Mouse (Mus musculus) thymus, adult 2 months (tissue): ENCODE data around the gene Evi5l. TPM values are rescaled to one million over a fixed set of nuclear protein-coding genes. Genes with fewer than 3 reads are reported as not detected.

Source experiments
- DNase-seq: peaks from one replicate; pipeline ENCODE4 v3.0.0; 2021
- H3K27ac ChIP-seq: fragments of 200-500 bp; 2 replicates; pipeline ENCODE4 v1.5.1; 2012; ENCODE audit warnings: low read length, control low read depth; ENCODE audit not compliant: control insufficient read depth, insufficient read depth
- H3K27me3 ChIP-seq: fragments of 200-500 bp; 2 replicates; pipeline ENCODE4 v1.6.1; 2012; ENCODE audit warnings: mild to moderate bottlenecking, low read length, moderate library complexity, mixed read lengths; ENCODE audit not compliant: control insufficient read depth, insufficient read depth
- H3K36me3 ChIP-seq: fragments of 200-500 bp; 2 replicates; pipeline ENCODE4 v1.6.1; 2012; ENCODE audit warnings: mild to moderate bottlenecking, low read length, moderate library complexity; ENCODE audit not compliant: control insufficient read depth, insufficient read depth
- H3K4me1 ChIP-seq: fragments of 200-500 bp; replicated peaks from 2 replicates; pipeline ENCODE4 v1.6.1; 2012; ENCODE audit warnings: low read length; ENCODE audit not compliant: control insufficient read depth, insufficient read depth
- H3K4me3 ChIP-seq: fragments of 200-500 bp; 2 replicates; pipeline ENCODE4 v1.5.1; 2012; ENCODE audit warnings: mild to moderate bottlenecking, low read length, control low read depth, moderate library complexity; ENCODE audit not compliant: control insufficient read depth, insufficient read depth
- CTCF ChIP-seq: fragments of 200-500 bp; IDR thresholded peaks from 2 replicates; pipeline ENCODE4 v1.5.1; 2012; ENCODE audit warnings: mild to moderate bottlenecking, control low read depth, low read length, moderate library complexity, borderline replicate concordance; ENCODE audit not compliant: control insufficient read depth, poor library complexity, insufficient read depth; ENCODE audit errors: extremely low read depth
- POLR2A ChIP-seq: fragments of 200-500 bp; IDR thresholded peaks from 2 replicates; pipeline ENCODE4 v1.6.1; 2012; ENCODE audit warnings: mild to moderate bottlenecking, low read length, control low read depth, moderate library complexity; ENCODE audit not compliant: control insufficient read depth, poor library complexity, insufficient read depth; ENCODE audit errors: extremely low read depth
- WGBS: fragments of 180-500 bp; shearing (Covaris S2); methylation state at CpG from one replicate; pipeline ENCODE4 v1.1.7; 2018; 5-methylcytosine and 5-hydroxymethylcytosine counted together
- polyA plus RNA-seq: library from polyadenylated mRNA; depleted of rRNA; stranded (reverse); fragments of >200 nt; gene quantifications from 2 replicates; pipeline ENCODE4 v1.2.3, GENCODE M21; 2012

Gene Evi5l
- polyA plus RNA-seq, 1 experiment: 64.2 TPM

GRCm38 (mm10) chr8:4183409-4183808, 17.0 kb downstream of the Evi5l start:
- 0 out of 2 replicates have a peak, but pooled peaks cover 3% of the 10 kb centered on the region for H3K36me3 ChIP-seq
- no peak overlapping the region for H3K4me3 ChIP-seq
- no peak for TF ChIP-seq CTCF
- no peak for TF ChIP-seq POLR2A
- WGBS: 96% methylated on average over 8 of the region's 8 CpGs
- H3K4me1 ChIP-seq: no peaks in the 10 kb centered on the region
- DNase-seq: no peak
- H3K27me3 ChIP-seq: no peaks in the 10 kb centered on the region
- no peak overlapping the region for H3K27ac ChIP-seq

- Histone ChIP-seq H3K4me1 (no peaks in the 10 kb centered on the region), H3K27ac (no peak overlapping the region), H3K36me3 (0 out of 2 replicates have a peak, but pooled peaks cover 3% of the 10 kb centered on the region), H3K4me3 (no peak overlapping the region), H3K27me3 (no peaks in the 10 kb centered on the region)
- 97% methylated on average over 2 of the region's 2 CpGs for WGBS
- TF ChIP-seq CTCF (no peak), POLR2A (no peak)
- DNase-seq: no peak
Observed at GRCm38 (mm10) chr8:4186151-4186550, 19.8 kb downstream of the Evi5l start.

DNA sequence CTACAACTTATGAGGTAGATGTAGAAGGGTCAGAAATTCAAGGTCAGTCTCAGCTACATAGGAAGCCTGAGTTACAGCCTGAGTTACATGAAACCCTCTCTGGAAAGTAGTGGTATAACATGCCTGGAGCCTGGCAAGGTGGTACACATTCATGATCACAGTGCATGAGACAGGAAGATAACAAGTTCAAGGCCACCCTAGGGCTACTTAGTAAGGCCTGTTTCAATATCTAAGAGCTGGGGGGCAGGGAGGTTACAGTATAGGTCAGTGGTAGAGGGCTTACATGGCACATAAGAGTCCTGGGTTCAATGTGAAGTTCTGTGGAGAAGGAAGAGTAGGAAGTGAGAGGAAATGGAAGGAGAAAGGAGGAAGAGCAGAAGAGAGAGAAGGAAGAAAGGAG, 22.2 kb downstream of the Evi5l start:
- no peak for DNase-seq
- Histone ChIP-seq H3K36me3 (0 out of 2 replicates have a peak, but pooled peaks cover 3% of the 10 kb centered on the region), H3K4me3 (no peak overlapping the region), H3K4me1 (peaks cover 5% of the 10 kb centered on the region), H3K27me3 (no peaks in the 10 kb centered on the region), H3K27ac (no peak overlapping the region)
- TF ChIP-seq CTCF (no peak), POLR2A (no peak)

- no peak overlapping the region for H3K27ac ChIP-seq
- TF ChIP-seq CTCF: no peak
- no peak for TF ChIP-seq POLR2A
- H3K27me3 ChIP-seq: no peaks in the 10 kb centered on the region
- H3K4me3 ChIP-seq: no peak overlapping the region
- 93% methylated on average over 3 of the region's 3 CpGs for WGBS
- H3K36me3 ChIP-seq: 0 out of 2 replicates have a peak, but pooled peaks cover 3% of the 10 kb centered on the region
- peaks cover 5% of the 10 kb centered on the region for H3K4me1 ChIP-seq
- no peak for DNase-seq
Observed at GRCm38 (mm10) chr8:4189031-4189722, 22.8 kb downstream of the Evi5l start.

DNA sequence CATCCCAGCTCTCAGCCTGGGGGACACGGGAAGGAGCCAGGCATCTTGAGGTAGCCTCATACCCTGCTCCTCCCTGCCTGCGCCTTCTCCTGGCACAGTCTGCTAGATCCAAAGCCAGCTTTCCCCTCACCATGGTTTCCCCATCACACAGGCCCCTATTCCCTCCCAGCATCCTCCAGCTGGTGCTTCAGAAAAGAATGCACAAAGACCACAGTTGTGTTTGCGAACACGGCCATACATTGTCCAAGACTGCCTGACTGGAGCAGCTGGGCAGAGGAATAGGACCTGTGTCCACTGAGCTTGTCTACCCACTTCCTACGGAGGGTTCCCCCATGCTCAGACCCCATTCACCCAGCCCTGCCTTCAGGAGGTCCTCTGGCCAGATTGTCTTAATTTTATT, 25.9 kb downstream of the Evi5l start:
- DNase-seq: no peak
- TF ChIP-seq POLR2A (no peak), CTCF (no peak)
- 0 out of 2 replicates have a peak, but pooled peaks cover 3% of the 10 kb centered on the region for H3K36me3 ChIP-seq
- WGBS: 96% methylated on average over 5 of the region's 5 CpGs
- no peaks in the 10 kb centered on the region for H3K27me3 ChIP-seq
- H3K27ac ChIP-seq: no peak overlapping the region
- peaks cover 5% of the 10 kb centered on the region for H3K4me1 ChIP-seq
- H3K4me3 ChIP-seq: no peak overlapping the region

DNA sequence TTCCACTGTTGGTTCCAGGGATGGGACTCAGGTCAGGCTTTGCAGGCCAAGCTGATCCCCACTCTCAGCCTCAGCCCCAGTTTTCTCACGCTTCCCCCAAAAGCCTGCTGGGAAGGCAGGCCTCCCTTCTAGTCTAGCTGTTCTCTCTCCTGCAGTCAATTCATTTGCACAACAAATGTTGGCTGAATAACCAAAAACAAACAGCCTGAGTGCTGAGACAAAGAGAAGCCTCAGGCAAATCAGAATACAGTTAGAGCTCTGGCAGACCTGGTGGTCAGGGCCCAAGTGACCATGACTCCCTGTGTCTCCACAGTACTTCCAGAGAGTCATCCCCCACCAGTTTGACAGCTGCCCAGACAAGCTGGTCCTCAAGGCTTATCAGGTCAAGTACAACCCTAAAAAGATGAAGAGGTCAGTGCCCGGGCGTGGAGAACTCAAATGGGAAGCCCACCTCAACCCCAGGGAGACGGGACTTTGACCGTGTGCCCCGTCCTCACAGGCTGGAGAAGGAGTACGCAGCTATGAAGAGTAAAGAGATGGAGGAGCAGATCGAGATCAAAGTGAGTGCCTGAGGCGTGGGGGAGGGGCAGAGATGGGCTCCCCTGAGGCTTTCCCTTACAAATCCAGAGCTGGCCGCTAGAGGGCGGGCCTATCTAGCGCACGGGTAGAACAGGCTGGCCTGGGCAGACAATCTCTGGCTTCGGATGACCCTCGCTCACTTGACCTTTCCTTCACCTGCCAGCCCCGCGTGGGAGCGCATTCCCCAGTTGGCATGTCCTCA, 26.6 kb downstream of the Evi5l start:
- DNase-seq: peak; percentile 88
- TF ChIP-seq CTCF: peak; percentile 94
- no peak for TF ChIP-seq POLR2A
- peaks cover 5% of the 10 kb centered on the region for H3K4me1 ChIP-seq
- 20% methylated on average over 18 of the region's 18 CpGs for WGBS
- H3K27me3 ChIP-seq: no peaks in the 10 kb centered on the region
- H3K27ac ChIP-seq: no peak overlapping the region
- H3K4me3 ChIP-seq: no peak overlapping the region
- no peaks in the 10 kb centered on the region for H3K36me3 ChIP-seq

DNA sequence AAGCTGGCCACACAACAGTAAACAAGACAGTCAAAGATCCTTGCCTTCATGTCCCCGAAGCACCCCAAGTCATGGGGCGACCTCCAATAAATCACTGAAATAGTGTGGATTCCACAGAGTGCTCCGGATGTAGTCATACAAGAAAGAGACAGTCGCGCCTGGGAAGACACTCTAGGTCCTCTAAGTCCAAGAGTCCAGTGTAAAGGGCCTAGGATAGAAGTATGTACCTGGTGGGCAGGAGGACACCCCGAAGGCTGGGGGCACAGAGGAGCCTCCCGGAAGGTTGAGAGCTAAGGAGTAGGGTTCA, 27.2 kb downstream of the Evi5l start:
- TF ChIP-seq CTCF (no peak), POLR2A (no peak)
- 74% methylated on average over 7 of the region's 7 CpGs for WGBS
- DNase-seq: no peak
- no peaks in the 10 kb centered on the region for H3K36me3 ChIP-seq
- peaks cover 5% of the 10 kb centered on the region for H3K4me1 ChIP-seq
- no peaks in the 10 kb centered on the region for H3K27me3 ChIP-seq
- no peak overlapping the region for H3K27ac ChIP-seq
- H3K4me3 ChIP-seq: no peak overlapping the region
